Mouse (Mus musculus) ovary, adult 18-20 months (tissue): ENCODE measurements at regions not wholly inside any gene's neighbourhood (a gene's known extent, or its start where the extent isn't known, plus 50 kb on each side); places are given as distances from the start of the nearest gene placed in this dataset.

ENCODE experiments used
- DNase-seq: peaks from one replicate; pipeline ENCODE4 v3.0.0; 2022; ENCODE audit warnings: low spot score, mixed read lengths

GRCm38 (mm10) chr14:91889141-91889631 is 2001.3 kb downstream of the Pcdh9 start:
- peak; percentile 65 for DNase-seq

GRCm38 (mm10) chr14:91865935-91866664 is 2024.4 kb downstream of the Pcdh9 start:
- peak; percentile 9 for DNase-seq

GRCm38 (mm10) chr14:91852258-91852657 is 2038.2 kb downstream of the Pcdh9 start:
- no peak for DNase-seq
